Mouse (Mus musculus): ENCODE data around the gene Gm7168. TPM values are rescaled to one million over a fixed set of nuclear protein-coding genes. Genes with fewer than 3 reads are reported as not detected.
A peak's percentile ranks its signal among the peaks of the same experiment; 100 is the strongest.
"Not testable (repeated sequence)": the region's sequence is repeated elsewhere in the genome, so short reads cannot be mapped to it uniquely, and the experiment has no call there.

The Gm7168 gene
- total and polyA plus RNA-seq, 2 experiments from 2014 or later, result 0.60 TPM; not detected in 1

DNA sequence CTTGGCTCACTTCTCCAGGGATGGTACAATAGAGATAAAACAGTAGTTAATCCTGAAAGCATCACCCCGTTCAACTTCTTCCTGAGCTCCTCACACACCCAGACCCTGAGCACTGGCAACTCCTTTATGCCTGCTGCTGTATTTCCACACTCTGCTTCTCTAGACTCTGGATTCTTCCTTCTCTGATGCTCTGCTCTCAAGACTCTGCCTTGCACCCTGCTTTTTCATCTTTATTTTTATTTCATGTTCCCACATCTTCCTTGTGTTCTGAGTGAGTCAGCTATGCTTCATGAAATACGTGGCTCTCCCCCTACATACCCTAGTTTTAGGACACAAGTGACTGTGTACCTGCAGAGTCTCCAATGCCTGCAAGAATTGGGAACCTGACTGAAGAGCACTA is 16.9 kb downstream of the Gm7168 start:
- not testable (repeated sequence) for H3K27ac ChIP-seq (ENCODE audit: low read depth, low read length); H3K9ac ChIP-seq (replicated peaks; ENCODE audit: low read length, poor library complexity, severe bottlenecking); H3K27me3 ChIP-seq (ENCODE audit: insufficient read depth, low read length); ATAC-seq (ENCODE audit: low FRiP score); H3K36me3 ChIP-seq (ENCODE audit: insufficient read depth, low read length); H3K4me1 ChIP-seq (ENCODE audit: insufficient read depth, low read length); H3K4me2 ChIP-seq (ENCODE audit: low read depth, low read length, poor library complexity, severe bottlenecking); H3K4me3 ChIP-seq (ENCODE audit: low read depth, low read length); DNase-seq (ENCODE audit: low spot score); H3K9me3 ChIP-seq (ENCODE audit: low read length)
- 54% methylated on average over 1 of the region's 2 CpGs for WGBS

DNA sequence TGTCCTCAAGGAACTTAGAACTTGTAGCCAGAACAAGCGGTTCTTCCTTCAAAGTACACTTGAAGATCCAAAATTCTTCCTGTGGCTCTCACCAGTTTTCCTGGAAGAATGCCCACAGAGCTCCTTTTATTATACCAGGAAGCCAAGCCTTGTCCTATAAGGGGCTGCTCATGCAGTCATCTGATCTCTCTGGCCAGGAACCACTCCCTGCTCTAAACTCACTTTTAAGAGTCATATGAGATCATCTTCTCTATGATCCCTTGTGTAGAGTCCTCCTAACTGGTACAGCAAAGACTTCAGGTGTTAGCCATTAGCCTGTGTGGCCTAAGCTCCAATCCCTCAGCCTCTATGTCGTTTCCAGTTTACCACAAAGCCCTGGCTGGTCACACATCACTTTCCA is 21.7 kb downstream of the Gm7168 start:
- not testable (repeated sequence) for H3K4me1 ChIP-seq (ENCODE audit: insufficient read depth, low read length); ATAC-seq (ENCODE audit: low FRiP score); H3K9me3 ChIP-seq (ENCODE audit: low read length); H3K4me2 ChIP-seq (ENCODE audit: low read depth, low read length, poor library complexity, severe bottlenecking); H3K27me3 ChIP-seq (ENCODE audit: insufficient read depth, low read length); H3K27ac ChIP-seq (ENCODE audit: low read depth, low read length); H3K36me3 ChIP-seq (ENCODE audit: insufficient read depth, low read length); H3K9ac ChIP-seq (replicated peaks; ENCODE audit: low read length, poor library complexity, severe bottlenecking); DNase-seq (ENCODE audit: low spot score); H3K4me3 ChIP-seq (ENCODE audit: low read depth, low read length)
- 59% methylated on average over 1 of the region's 2 CpGs for WGBS

DNA sequence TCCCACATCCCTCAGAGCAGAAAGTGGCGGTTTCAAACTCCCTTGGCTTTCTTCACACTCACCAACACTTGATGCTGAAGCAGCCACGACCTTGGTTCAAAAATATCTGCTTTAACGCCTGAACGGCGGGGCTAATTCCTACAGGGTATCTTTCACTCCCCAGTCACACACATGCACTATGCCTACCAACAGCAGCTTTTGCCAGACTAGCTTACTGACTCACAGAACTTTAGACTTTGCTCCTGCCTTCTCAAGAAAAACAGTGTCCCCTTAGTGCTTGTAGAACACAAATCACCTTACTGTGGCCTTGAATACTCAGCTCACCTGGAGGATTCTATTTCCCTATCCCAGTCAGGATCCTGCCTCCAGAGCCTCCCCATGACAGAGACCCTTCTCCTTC is 22.6 kb downstream of the Gm7168 start:
- WGBS, result 80% methylated on average over 5 of the region's 5 CpGs
- not testable (repeated sequence) for ATAC-seq (ENCODE audit: low FRiP score); H3K9ac ChIP-seq (replicated peaks; ENCODE audit: low read length, poor library complexity, severe bottlenecking); H3K27me3 ChIP-seq (ENCODE audit: insufficient read depth, low read length); DNase-seq (ENCODE audit: low spot score); H3K36me3 ChIP-seq (ENCODE audit: insufficient read depth, low read length); H3K4me2 ChIP-seq (ENCODE audit: low read depth, low read length, poor library complexity, severe bottlenecking); H3K27ac ChIP-seq (ENCODE audit: low read depth, low read length); H3K9me3 ChIP-seq (ENCODE audit: low read length); H3K4me1 ChIP-seq (ENCODE audit: insufficient read depth, low read length); H3K4me3 ChIP-seq (ENCODE audit: low read depth, low read length)

DNA sequence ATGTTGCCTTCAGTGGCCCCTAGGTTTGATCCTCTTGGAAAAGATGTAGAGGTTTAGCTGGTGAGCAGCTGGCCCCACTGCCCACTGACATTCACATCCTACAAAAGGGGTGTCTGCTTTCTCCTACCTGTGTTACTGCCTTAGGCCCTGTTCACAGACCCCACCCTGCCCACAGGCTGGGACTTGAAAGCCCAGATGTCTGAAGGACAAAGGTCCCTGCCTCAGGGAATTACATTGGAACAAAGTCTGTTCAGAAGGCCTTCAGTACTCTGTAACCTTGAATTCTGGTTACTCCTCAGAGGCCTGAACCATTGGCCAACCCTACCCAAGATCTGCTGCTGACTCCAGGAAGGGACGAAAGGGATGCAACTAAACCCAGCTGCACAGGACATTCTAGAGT is 39.5 kb downstream of the Gm7168 start:
- Histone ChIP-seq H3K27ac (ENCODE audit: low read depth, low read length) (no peak overlapping the region), H3K4me1 (ENCODE audit: insufficient read depth, low read length) (no peaks in the 10 kb centered on the region), H3K9me3 (ENCODE audit: low read length) (no peaks in the 10 kb centered on the region), H3K27me3 (ENCODE audit: insufficient read depth, low read length) (no peaks in the 10 kb centered on the region), H3K4me2 (ENCODE audit: low read depth, low read length, poor library complexity, severe bottlenecking) (no peak overlapping the region), H3K36me3 (ENCODE audit: insufficient read depth, low read length) (no peaks in the 10 kb centered on the region), H3K9ac (replicated peaks; ENCODE audit: low read length, poor library complexity, severe bottlenecking) (no peak overlapping the region), H3K4me3 (ENCODE audit: low read depth, low read length) (no peak overlapping the region)
- no peak for TF ChIP-seq CTCF (IDR thresholded peaks at IDR 0.05)
- DNase-seq (ENCODE audit: low spot score) (no peak), ATAC-seq (ENCODE audit: low FRiP score) (no peak)
- 90% methylated on average over 1 of the region's 1 CpGs for whole genome bisulfite sequencing

DNA sequence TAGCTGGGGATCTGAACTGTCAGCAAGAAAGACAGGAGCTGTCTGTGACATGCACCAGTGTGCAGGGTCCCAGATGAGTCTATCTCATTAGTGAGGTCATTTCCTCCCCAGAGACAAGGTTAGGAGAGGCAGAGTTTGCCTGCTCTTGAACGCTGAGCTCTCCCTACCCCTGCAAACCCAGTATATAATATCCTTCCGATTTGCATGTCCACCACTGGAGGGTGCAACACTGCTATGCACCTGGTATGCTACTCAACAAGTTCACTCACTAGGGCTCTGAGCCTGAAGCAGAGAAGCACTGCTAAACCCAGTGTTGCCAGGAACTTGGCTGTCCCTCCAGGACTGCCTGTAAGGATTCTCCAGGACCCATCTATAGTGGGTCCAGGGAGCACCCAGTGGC is 45.3 kb downstream of the Gm7168 start:
- not testable (repeated sequence) for H3K27me3 ChIP-seq (ENCODE audit: insufficient read depth, low read length); H3K27ac ChIP-seq (ENCODE audit: low read depth, low read length); H3K9ac ChIP-seq (replicated peaks; ENCODE audit: low read length, poor library complexity, severe bottlenecking); ATAC-seq (ENCODE audit: low FRiP score); H3K4me1 ChIP-seq (ENCODE audit: insufficient read depth, low read length); H3K4me3 ChIP-seq (ENCODE audit: low read depth, low read length); H3K9me3 ChIP-seq (ENCODE audit: low read length); H3K4me2 ChIP-seq (ENCODE audit: low read depth, low read length, poor library complexity, severe bottlenecking); H3K36me3 ChIP-seq (ENCODE audit: insufficient read depth, low read length)
- TF ChIP-seq CTCF (IDR thresholded peaks at IDR 0.05), result peak; percentile 35; the same call in 1 of the 2 replicates
- 52% methylated on average over 2 of the region's 2 CpGs for WGBS
- peak; percentile 1 for DNase-seq (ENCODE audit: low spot score)

Other genes starting within 250 kb of the Gm7168 start
- gene Afdn, start 187.8 kb upstream of the Gm7168 start, total RNA-seq (2014; rRNA removed), result 100 and 133 TPM in 2 replicates
- gene Afdn, start 187.8 kb upstream of the Gm7168 start, polyA plus RNA-seq (2015; fragmentation: Nextera tagmentation; extraction: Ambion mirVana), result 109 and 138 TPM in 2 replicates
- 22.2 and 26.6 TPM in 2 replicates for gene Tcte2, start 186.5 kb upstream of the Gm7168 start, total RNA-seq (2014; rRNA removed)
- 8.6 and 10.0 TPM in 2 replicates for gene Tcte2, start 186.5 kb upstream of the Gm7168 start, polyA plus RNA-seq (2015; fragmentation: Nextera tagmentation; extraction: Ambion mirVana)
- gene Gm7356, start 55.3 kb downstream of the Gm7168 start, total RNA-seq (2014; rRNA removed), result not detected in 2 replicates
- not detected in 2 replicates for gene Gm7356, start 55.3 kb downstream of the Gm7168 start, polyA plus RNA-seq (2015; fragmentation: Nextera tagmentation; extraction: Ambion mirVana)
- gene Gm7358, start 111.2 kb downstream of the Gm7168 start, total RNA-seq (2014; rRNA removed), result not detected in 2 replicates
- not detected in 2 replicates for gene Gm7358, start 111.2 kb downstream of the Gm7168 start, polyA plus RNA-seq (2015; fragmentation: Nextera tagmentation; extraction: Ambion mirVana)